Mouse (Mus musculus): ENCODE data around the gene Neurl1b. TPM values are rescaled to one million over a fixed set of nuclear protein-coding genes. Genes with fewer than 3 reads are reported as not detected.

Gene Neurl1b
- polyA plus RNA-seq, 1 experiment: not detected

DNA sequence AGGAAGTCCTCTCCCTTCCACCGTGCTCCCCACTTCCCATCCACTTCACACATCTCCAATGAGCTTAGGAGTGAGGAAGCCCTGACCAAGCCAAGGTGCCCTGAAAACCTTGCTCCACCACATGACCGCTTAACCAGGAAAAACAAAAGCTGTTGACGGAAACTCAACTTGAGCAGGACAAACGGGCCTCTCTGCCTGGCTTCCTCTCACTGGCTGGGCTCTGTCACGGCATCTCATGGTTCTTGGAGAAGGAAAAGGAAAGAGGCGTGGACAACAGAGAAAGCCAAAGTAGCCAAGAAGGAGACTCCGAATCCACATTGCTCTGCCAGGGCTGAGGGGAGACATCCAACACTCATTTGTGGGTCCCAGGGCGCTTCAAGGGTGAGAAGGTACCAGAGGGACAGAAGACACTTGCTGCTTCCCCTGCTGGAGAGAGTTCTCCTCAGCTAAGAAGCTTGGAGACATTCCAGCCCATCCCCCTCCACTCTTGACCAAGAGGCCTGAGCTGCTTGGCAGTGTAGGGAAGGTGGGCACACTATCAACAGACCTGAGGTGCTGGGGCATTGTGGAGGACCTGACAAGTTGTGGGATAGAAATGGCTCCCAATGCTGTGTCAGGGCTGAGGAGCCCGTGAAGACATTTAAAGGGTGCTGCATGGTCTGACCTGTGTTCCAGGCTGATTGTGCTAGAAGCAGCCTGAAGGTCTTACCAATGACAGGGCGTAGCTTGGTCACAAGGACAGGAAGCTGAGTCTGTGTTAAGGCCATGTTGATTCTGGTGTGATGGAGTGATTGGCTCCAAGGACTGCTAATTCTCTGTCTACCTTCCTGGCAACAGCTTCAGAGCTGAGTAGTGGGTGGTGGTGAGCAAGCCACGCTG, 29.1 kb upstream of the Neurl1b start:
- no peak for TF ChIP-seq GATA1 (IDR thresholded peaks at IDR 0.05; ENCODE audit: low read length)

GRCm38 (mm10) chr17:26386131-26386481, 28.5 kb upstream of the Neurl1b start:
- TF ChIP-seq GATA1 (IDR thresholded peaks at IDR 0.05; ENCODE audit: low read length): no peak

- no peak for TF ChIP-seq GATA1 (IDR thresholded peaks at IDR 0.05; ENCODE audit: low read length)
Observed at GRCm38 (mm10) chr17:26388106-26388505, 26.5 kb upstream of the Neurl1b start.

DNA sequence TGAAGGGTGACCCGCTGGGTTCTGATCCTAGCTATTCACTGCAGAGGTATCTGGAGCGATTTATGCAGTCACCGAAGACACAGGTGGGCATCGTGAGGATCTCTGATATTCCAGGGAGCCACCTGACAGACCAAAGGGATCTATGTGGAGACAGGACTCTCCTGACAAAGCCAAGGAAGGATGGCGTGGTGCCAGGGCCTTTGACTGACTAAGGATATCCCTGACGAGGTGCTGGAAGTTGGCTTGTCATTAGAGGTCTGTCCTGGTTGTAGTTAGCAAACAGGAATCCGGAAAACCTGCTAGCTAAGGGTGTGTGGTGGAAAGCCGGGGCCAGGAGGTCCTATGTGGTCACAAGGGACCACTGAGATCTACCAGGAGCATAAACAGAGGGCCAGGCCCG, 25.4 kb upstream of the Neurl1b start:
- no peak for TF ChIP-seq GATA1 (IDR thresholded peaks at IDR 0.05; ENCODE audit: low read length)

DNA sequence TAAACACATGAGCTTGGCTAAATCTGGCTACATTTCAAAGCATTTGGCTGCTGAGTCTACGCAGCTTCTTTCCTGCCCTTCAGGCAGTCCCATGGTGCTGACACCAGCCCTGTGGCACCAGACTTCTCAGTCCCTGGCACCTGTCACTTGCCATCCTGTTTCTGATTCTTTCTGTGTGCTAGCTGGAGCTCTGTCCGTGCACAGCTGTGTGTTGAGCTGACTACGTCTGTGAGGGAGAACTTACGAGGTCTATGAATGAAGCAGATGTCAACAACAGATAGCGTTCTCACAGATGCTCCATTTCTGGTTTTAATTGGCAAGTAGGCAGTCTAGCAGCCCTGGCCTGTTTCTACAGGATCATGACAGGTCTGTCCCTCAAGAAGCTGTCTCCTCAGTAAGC, 24.0 kb upstream of the Neurl1b start:
- no peak for TF ChIP-seq GATA1 (IDR thresholded peaks at IDR 0.05; ENCODE audit: low read length)

DNA sequence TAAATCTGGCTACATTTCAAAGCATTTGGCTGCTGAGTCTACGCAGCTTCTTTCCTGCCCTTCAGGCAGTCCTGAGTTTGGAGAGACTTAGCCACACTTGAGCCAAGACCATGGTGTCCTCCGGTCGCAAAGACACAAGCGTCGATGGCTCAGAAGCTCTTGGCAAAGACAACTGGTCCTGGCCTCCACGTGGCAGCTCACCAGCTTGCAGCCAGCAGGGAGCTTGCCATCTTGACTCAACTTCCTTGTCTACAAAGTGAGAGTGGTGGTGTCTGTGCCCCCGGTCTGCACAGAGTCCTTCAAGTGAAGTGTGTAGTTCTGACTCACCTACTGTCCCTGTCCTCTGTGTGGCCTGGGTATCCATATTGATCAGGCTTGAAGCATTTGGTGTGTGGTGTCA, 22.3 kb upstream of the Neurl1b start:
- no peak for TF ChIP-seq GATA1 (IDR thresholded peaks at IDR 0.05; ENCODE audit: low read length)

GRCm38 (mm10) chr17:26396765-26397164, 17.9 kb upstream of the Neurl1b start:
- no peak for TF ChIP-seq GATA1 (IDR thresholded peaks at IDR 0.05; ENCODE audit: low read length)

GRCm38 (mm10) chr17:26397339-26397738, 17.3 kb upstream of the Neurl1b start:
- no peak for TF ChIP-seq GATA1 (IDR thresholded peaks at IDR 0.05; ENCODE audit: low read length)

- TF ChIP-seq GATA1 (IDR thresholded peaks at IDR 0.05; ENCODE audit: low read length): no peak
Observed at GRCm38 (mm10) chr17:26405340-26406100, 9.1 kb upstream of the Neurl1b start.

DNA sequence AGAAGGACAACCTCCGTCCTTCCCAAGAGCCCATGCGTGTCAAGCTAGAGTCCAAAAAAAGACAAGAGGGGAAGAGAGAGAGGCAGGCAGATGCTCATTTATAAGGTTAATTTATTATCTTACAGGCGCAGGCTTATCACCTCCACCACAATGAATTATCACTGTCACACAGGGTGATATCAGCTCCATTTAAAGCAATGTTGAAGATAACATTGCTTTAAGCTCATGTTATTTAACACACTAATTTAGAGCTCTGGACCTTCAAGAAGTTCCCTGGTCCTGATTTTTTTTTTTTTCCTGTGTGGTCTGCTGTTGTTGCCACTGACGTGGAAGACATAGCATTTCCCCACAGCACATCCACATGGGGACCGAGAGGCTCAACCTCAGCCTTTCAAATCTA, 1.7 kb upstream of the Neurl1b start:
- TF ChIP-seq GATA1 (IDR thresholded peaks at IDR 0.05; ENCODE audit: low read length): peak; percentile 62

- TF ChIP-seq GATA1 (IDR thresholded peaks at IDR 0.05; ENCODE audit: low read length): no peak
Observed at GRCm38 (mm10) chr17:26414184-26414522, 476 bp upstream of the Neurl1b start.

DNA sequence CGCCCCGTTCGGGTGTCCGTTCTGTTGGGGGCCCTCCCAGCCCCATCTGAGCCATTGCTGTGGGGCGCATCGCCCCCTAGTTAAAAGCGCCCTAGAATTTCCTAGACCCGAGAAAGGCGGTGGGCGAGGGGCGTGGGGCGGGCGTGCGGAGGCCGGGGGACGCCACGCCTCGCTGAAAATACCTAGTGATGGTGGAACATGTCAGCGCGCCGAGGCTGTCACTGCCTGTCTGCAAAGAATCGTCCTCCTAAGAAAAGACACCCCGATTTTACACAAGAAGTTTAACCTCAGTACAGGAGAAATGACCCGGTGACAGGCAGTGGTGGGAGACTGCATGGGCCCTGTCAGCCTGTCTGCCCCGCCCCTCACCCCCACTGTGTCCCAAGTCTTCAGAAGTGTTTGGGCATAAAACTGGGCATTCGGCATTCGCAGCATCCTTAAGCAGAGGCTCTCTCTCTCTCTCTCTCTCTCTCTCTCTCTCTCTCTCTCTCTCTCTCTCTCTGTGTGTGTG, 781 bp downstream of the Neurl1b start:
- TF ChIP-seq GATA1 (IDR thresholded peaks at IDR 0.05; ENCODE audit: low read length): no peak

- no peak for TF ChIP-seq GATA1 (IDR thresholded peaks at IDR 0.05; ENCODE audit: low read length)
Observed at GRCm38 (mm10) chr17:26416141-26416540, 1.5 kb downstream of the Neurl1b start.

- TF ChIP-seq GATA1 (IDR thresholded peaks at IDR 0.05; ENCODE audit: low read length): no peak
Observed at GRCm38 (mm10) chr17:26417770-26418421, 3.3 kb downstream of the Neurl1b start.

DNA sequence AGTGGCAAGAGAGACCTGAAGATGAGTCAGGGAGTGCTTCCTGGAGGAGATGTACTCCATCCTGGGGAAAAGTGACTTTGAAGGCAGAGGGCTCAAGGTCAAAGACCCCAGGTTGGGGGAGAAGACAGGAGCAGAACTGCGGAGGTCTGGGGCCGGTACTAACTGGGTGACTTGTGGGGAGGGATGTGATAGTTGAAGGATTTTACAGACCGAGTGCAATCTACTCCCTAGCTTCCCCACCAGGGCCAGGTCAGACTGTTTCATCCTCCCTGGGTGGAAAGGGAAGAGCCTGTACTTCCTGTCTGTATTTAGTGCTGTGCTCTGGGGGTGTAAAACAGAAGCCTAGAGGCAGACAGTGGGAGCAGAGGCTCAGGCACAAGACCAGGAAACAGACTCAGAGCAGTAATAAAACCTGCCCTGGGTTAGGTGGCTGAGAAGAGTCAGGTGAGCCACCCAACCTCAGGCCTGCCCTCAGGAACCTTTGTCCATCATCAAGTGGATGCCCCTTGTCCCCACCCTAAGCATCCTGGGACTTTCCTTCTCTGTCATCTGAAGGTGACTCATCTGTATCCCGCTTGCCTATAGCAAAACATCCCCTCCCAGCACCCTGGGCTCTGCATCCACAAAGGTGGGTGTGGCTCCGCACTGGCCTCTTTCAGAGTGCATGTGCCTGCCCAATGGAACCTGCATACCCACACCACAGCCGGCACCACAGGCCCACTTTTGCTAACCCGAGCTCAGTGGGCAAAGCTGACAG, 6.0 kb downstream of the Neurl1b start:
- TF ChIP-seq GATA1 (IDR thresholded peaks at IDR 0.05; ENCODE audit: low read length): no peak

Measured in G1E-ER4 (cell line).